Mouse (Mus musculus): ENCODE measurements at regions not wholly inside any gene's neighbourhood (a gene's known extent, or its start where the extent isn't known, plus 50 kb on each side); places are given as distances from the start of the nearest gene placed in this dataset.

DNA sequence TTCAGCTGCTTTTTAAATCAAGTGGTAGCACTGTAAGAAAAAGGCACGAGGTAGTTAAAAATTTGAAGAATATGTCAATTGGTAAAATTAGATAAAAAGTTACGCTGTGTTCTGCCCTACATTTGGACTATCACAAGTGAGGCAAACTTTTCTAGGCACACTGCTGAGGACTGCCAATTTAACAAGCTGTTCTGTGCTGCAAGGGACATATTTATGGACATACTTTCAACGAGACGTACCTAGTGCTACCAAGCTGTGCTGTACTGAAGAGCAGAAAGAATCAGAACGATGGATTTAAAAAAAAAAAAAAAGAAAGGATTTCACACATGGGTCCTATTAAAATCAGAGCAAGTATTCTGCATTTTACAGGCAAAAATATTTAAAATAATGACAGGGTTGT is 692.1 kb downstream of the Cypt12 start:
- no peak for TF ChIP-seq POLR2A (IDR thresholded peaks at IDR 0.05; ENCODE audit: low read depth, low read length)
- no peak for TF ChIP-seq CTCF (IDR thresholded peaks at IDR 0.05; ENCODE audit: extremely low read depth, insufficient read depth, insufficient read length, insufficient replicate concordance)

Measured in spleen, adult 2 months (tissue).